Mouse (Mus musculus): ENCODE results near the gene Timmdc1. TPM values are rescaled to one million over a fixed set of nuclear protein-coding genes. Genes with fewer than 3 reads are reported as not detected.

Gene Timmdc1
- 16.8 and 35.9 TPM in 2 replicates for polyA plus RNA-seq (2012; rRNA removed; ENCODE audit: low replicate concordance)

GRCm38 (mm10) chr16:38522129-38523084 lies at the start of gene Timmdc1:
Gene Timmdc1 (minus strand): TSS chr16:38522663.

GRCm38 (mm10) chr16:38558221-38558748 lies 35.8 kb upstream of the Timmdc1 start, which contains the start of gene Tmem39a:
Gene Tmem39a (plus strand): TSS chr16:38558698.

GRCm38 (mm10) chr16:38549479-38550396 lies 27.3 kb upstream of the Timmdc1 start, which contains the start of gene Poglut1:
Gene Poglut1 (minus strand): TSS chr16:38550258.

GRCm38 (mm10) chr16:38455511-38456418 lies 66.7 kb downstream of the Timmdc1 start, which contains the start of gene Cd80:
Gene Cd80 (plus strand): TSS chr16:38455561.

GRCm38 (mm10) chr16:38452442-38453202 lies 69.8 kb downstream of the Timmdc1 start, which contains the start of gene Adprh:
Gene Adprh (minus strand): TSS chr16:38452703.

Other genes with a start within 250 kb of the Timmdc1 start
- 0.10 TPM in 1 of 2 replicates, not detected in the other for gene Nr1i2, start 227.8 kb downstream of the Timmdc1 start, polyA plus RNA-seq (2012; rRNA removed; ENCODE audit: low replicate concordance)
- 0.06 and 0.07 TPM in 2 replicates for gene Maats1, start 180.5 kb downstream of the Timmdc1 start, polyA plus RNA-seq (2012; rRNA removed; ENCODE audit: low replicate concordance)
- 50.9 and 52.2 TPM in 2 replicates for gene Cox17, start 175.7 kb downstream of the Timmdc1 start, polyA plus RNA-seq (2012; rRNA removed; ENCODE audit: low replicate concordance)
- gene Gm21987, start 175.6 kb downstream of the Timmdc1 start, polyA plus RNA-seq (2012; rRNA removed; ENCODE audit: low replicate concordance), result not detected in 2 replicates
- gene Popdc2, start 160.5 kb downstream of the Timmdc1 start, polyA plus RNA-seq (2012; rRNA removed; ENCODE audit: low replicate concordance), result 10.9 and 32.5 TPM in 2 replicates
- 49.3 and 72.5 TPM in 2 replicates for gene Pla1a, start 89.5 kb downstream of the Timmdc1 start, polyA plus RNA-seq (2012; rRNA removed; ENCODE audit: low replicate concordance)
- gene Adprh, start 70.0 kb downstream of the Timmdc1 start, polyA plus RNA-seq (2012; rRNA removed; ENCODE audit: low replicate concordance), result 44.9 and 51.0 TPM in 2 replicates
- gene Cd80, start 67.1 kb downstream of the Timmdc1 start, polyA plus RNA-seq (2012; rRNA removed; ENCODE audit: low replicate concordance), result 1.1 and 1.8 TPM in 2 replicates
- 20.6 and 40.5 TPM in 2 replicates for gene Poglut1, start 27.6 kb upstream of the Timmdc1 start, polyA plus RNA-seq (2012; rRNA removed; ENCODE audit: low replicate concordance)
- 68.7 and 171 TPM in 2 replicates for gene Tmem39a, start 36.0 kb upstream of the Timmdc1 start, polyA plus RNA-seq (2012; rRNA removed; ENCODE audit: low replicate concordance)
- 13.6 and 14.6 TPM in 2 replicates for gene Arhgap31, start 190.6 kb upstream of the Timmdc1 start, polyA plus RNA-seq (2012; rRNA removed; ENCODE audit: low replicate concordance)
- 4.5 and 5.2 TPM in 2 replicates for gene B4galt4, start 219.6 kb upstream of the Timmdc1 start, polyA plus RNA-seq (2012; rRNA removed; ENCODE audit: low replicate concordance)

Data from mammary gland, adult 2 months (tissue).